Mouse (Mus musculus) ES-E14 (cell line): ENCODE measurements around the gene Dlgap1.

Experiments
- CHD2 ChIP-seq: IDR thresholded peaks from 2 replicates; pipeline ENCODE4 v1.6.1; 2014; ENCODE audit warnings: mild to moderate bottlenecking, low read depth, low read length, inconsistent platforms
- HCFC1 ChIP-seq: IDR thresholded peaks from 2 replicates; pipeline ENCODE4 v1.6.1; 2012; ENCODE audit warnings: low read length, inconsistent platforms, borderline replicate concordance; ENCODE audit not compliant: insufficient read depth
- ZC3H11A ChIP-seq: IDR thresholded peaks from 2 replicates; pipeline ENCODE4 v1.6.1; 2012; ENCODE audit warnings: low read depth, mild to moderate bottlenecking, inconsistent platforms, low read length, borderline replicate concordance

DNA sequence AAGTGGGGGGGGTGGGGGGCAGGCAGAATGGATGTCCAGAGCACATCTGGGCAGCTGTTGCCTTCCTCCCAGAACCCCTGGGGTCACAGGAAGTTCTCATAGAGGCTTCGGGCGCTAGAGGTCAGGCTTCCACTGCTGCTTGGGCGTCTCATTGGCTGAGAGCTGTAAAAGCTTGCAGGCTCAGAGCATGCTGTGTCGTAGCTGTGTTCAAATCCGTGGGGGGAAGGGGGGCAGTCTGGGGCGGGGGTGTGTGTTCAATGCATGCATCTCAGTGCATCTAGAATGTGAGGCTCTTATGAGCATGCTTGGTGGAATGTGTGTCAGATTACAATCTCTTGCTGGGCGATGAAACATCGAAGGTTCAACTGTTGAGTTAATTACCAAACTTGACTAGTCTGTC lies 751.9 kb downstream of the Dlgap1 start:
- no peak for TF ChIP-seq ZC3H11A
- no peak for TF ChIP-seq CHD2
- no peak for TF ChIP-seq HCFC1
